Mouse (Mus musculus): ENCODE data around the gene Extl1. TPM values are rescaled to one million over a fixed set of nuclear protein-coding genes. Genes with fewer than 3 reads are reported as not detected.

Extl1 gene
- polyA plus RNA-seq, 1 experiment = 22.4 TPM

DNA sequence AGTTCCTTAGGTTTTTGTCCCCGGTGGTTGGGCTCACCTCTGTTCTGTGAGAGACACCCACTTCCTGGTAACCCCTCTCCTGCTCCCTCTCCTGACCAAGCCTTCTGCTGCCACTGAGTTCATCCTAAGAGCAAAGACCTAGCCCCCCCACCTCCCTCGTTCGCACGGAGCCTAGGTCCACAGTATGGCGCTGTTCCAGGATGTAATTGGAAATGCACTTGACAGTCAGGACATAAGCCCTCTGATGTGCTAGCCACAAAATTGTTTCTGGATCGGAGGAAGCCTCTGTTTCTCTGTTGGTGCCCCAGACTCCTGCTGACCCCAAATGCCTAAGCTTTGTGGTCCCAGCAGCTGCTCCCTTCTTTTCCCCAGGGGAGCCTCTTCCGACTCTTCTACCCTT, 20.1 kb upstream of the Extl1 start:
- H3K27me3 ChIP-seq (ENCODE audit: control insufficient read depth, insufficient read depth, insufficient read length) = no peaks in the 10 kb centered on the region
- TF ChIP-seq POLR2A (IDR thresholded peaks at IDR 0.05; ENCODE audit: insufficient read length, low read depth) (no peak), REST (IDR thresholded peaks at IDR 0.05; ENCODE audit: insufficient read depth, insufficient read length) (no peak), POLR2AphosphoS2 (IDR thresholded peaks at IDR 0.05; ENCODE audit: insufficient read length, low read depth) (no peak), MYOD1 (IDR thresholded peaks at IDR 0.05; ENCODE audit: control insufficient read depth in 1 of 3, insufficient read length in 2 of 3, low read depth in 2 of 3) (no peak), SRF (IDR thresholded peaks at IDR 0.05; ENCODE audit: control insufficient read depth, insufficient read length, low read depth) (no peak), TCF3 (IDR thresholded peaks at IDR 0.05; ENCODE audit: insufficient read length, low read depth) (no peak)
- H3K4me2 ChIP-seq (ENCODE audit: low read depth) = no peak overlapping the region

DNA sequence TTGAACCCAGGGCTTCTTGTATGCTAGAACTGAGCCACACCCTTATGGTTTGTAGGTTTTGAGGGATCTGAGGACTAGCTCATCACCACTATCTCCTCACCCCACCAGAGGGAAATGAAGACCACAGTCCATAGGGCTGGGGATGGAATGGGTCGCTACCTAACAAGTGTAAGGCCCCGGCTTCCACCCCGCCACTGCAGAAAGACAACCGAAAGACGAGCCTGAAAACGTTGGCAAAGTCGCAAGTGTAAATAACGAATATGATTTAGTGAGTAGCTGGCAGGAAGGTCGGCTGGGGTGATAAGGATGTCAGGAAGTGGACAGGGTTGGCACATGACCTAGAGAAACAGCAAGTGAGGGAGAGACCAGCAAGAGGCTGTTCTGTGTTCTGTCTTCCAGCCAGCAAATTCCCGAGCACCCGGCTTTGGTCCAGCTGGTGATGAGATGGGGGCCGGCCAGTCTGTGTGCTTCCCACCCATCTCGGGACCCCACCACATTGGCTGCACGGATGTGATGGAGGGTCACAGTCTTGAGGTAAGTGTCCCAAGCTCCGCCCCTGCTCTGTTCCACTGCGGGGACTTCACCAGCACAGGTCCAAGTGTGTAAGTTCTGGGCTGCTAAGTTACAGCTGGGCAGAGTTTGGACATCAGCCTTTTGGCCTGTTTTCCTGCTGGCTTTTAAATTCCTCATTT, 19.1 kb upstream of the Extl1 start:
- Histone ChIP-seq H3K27me3 (ENCODE audit: control insufficient read depth, insufficient read depth, insufficient read length) (no peaks in the 10 kb centered on the region), H3ac (ENCODE audit: control insufficient read depth, insufficient read length) (no peak overlapping the region), H3K4me3 (no peak overlapping the region), H3K4me2 (ENCODE audit: low read depth) (no peak overlapping the region), H3K79me2 (ENCODE audit: control insufficient read depth, insufficient read depth) (no peaks in the 10 kb centered on the region), H3K36me3 (ENCODE audit: control insufficient read depth, insufficient read depth) (no peaks in the 10 kb centered on the region)
- TF ChIP-seq TCF3 (IDR thresholded peaks at IDR 0.05; ENCODE audit: insufficient read length, low read depth) (no peak), POLR2AphosphoS2 (IDR thresholded peaks at IDR 0.05; ENCODE audit: insufficient read length, low read depth) (no peak), USF1 (IDR thresholded peaks at IDR 0.05; ENCODE audit: low read depth) (no peak), E2F4 (IDR thresholded peaks at IDR 0.05; ENCODE audit: insufficient read depth) (no peak), TCF12 (IDR thresholded peaks at IDR 0.05; ENCODE audit: insufficient read depth, poor library complexity, severe bottlenecking) (no peak), CEBPB (IDR thresholded peaks at IDR 0.05; ENCODE audit: insufficient read depth, poor library complexity, severe bottlenecking) (no peak), MAX (IDR thresholded peaks at IDR 0.05; ENCODE audit: low read depth) (no peak), MYOG (IDR thresholded peaks at IDR 0.05; ENCODE audit: control insufficient read depth in 1 of 3, insufficient read depth in 1 of 3, insufficient read length in 2 of 3, low read depth in 2 of 3) (no peak), MYOD1 (IDR thresholded peaks at IDR 0.05; ENCODE audit: control insufficient read depth in 1 of 3, insufficient read length in 2 of 3, low read depth in 2 of 3) (no peak), REST (IDR thresholded peaks at IDR 0.05; ENCODE audit: insufficient read depth, insufficient read length) (no peak), POLR2A (IDR thresholded peaks at IDR 0.05; ENCODE audit: insufficient read length, low read depth) (no peak), SRF (IDR thresholded peaks at IDR 0.05; ENCODE audit: control insufficient read depth, insufficient read length, low read depth) (no peak)

More for the DNA sequence above, 20.1 kb upstream of the Extl1 start:
- no peaks in the 10 kb centered on the region for H3K79me2 ChIP-seq (ENCODE audit: control insufficient read depth, insufficient read depth)
- no peaks in the 10 kb centered on the region for H3K36me3 ChIP-seq (ENCODE audit: control insufficient read depth, insufficient read depth)
- H3ac ChIP-seq (ENCODE audit: control insufficient read depth, insufficient read length) = no peak overlapping the region
- H3K4me3 ChIP-seq = no peak overlapping the region

DNA sequence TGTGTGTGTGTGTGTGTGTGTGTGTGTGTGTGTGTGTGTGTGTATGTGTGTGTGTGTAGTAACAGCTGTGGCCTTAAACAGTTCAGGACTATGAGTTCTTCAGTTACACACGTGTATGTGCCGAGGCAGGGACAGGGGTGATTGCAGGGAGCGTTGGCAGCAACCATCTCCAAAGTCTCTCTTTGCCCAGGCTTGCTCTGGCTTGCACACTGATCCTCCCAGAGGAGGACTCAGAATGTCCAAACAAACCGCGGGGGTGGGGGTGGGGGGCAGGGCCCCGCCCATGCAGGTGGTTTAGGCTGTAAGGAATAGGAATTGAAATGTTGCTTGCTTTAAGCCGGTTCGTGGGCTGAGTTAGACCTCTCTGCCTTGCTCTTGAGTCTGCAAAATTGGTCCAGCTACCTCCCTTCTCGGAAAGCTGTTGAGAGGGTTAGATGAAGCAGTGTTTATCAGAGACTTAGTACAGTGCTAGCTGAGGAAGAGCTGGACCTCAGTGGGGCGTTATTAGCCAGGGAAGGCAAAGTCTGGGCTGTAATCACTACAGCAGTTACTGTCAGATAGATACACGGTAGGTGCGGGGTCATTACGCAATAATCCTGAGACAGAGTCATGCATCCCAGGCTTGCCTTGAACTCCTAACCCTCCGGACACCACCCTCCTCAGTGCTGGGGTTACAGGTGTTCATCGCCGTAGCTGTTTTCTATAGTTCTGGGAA, 18.4 kb upstream of the Extl1 start:
- H3K4me2 ChIP-seq (ENCODE audit: low read depth) = peak overlapping the region; percentile 77
- H3K36me3 ChIP-seq (ENCODE audit: control insufficient read depth, insufficient read depth) = no peaks in the 10 kb centered on the region
- H3K4me3 ChIP-seq = no peak overlapping the region
- no peaks in the 10 kb centered on the region for H3K79me2 ChIP-seq (ENCODE audit: control insufficient read depth, insufficient read depth)
- no peak overlapping the region for H3ac ChIP-seq (ENCODE audit: control insufficient read depth, insufficient read length)
- no peaks in the 10 kb centered on the region for H3K27me3 ChIP-seq (ENCODE audit: control insufficient read depth, insufficient read depth, insufficient read length)
- TF ChIP-seq MYOG (IDR thresholded peaks at IDR 0.05; ENCODE audit: control insufficient read depth in 1 of 3, insufficient read depth in 1 of 3, insufficient read length in 2 of 3, low read depth in 2 of 3) = peak in 1 of 3 experiments; percentile 27
- no peak for TF ChIP-seq REST (IDR thresholded peaks at IDR 0.05; ENCODE audit: insufficient read depth, insufficient read length)

DNA sequence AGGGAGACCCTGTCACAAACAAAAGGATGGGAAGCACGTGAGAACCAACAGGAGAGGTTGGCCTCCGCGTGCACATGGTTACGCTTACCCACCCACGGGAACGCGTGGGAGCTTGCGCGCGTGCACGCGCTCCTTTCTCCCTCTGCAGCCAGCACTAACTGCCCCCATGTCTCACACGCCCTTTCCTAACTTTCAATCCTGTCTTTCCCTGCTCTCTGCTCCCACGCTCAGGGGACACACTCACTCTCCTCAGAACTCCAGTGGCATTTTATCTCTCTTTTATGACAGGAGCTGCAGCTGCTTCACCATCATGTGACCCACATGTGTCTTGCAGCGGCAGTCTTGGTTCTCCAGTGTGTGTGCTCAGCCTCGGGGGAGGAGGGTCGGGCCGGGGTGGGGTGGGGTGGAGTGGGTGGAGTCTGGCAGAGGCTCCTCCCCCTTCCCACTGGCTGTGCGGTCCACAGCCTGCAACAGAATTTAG, 17.6 kb upstream of the Extl1 start:
- Histone ChIP-seq H3ac (ENCODE audit: control insufficient read depth, insufficient read length) (no peak overlapping the region), H3K79me2 (ENCODE audit: control insufficient read depth, insufficient read depth) (no peaks in the 10 kb centered on the region), H3K27me3 (ENCODE audit: control insufficient read depth, insufficient read depth, insufficient read length) (no peaks in the 10 kb centered on the region), H3K4me2 (ENCODE audit: low read depth) (peak overlapping the region; percentile 77), H3K36me3 (ENCODE audit: control insufficient read depth, insufficient read depth) (no peaks in the 10 kb centered on the region), H3K4me3 (no peak overlapping the region)
- TF ChIP-seq MAX (IDR thresholded peaks at IDR 0.05; ENCODE audit: low read depth) = no peak
- TF ChIP-seq MYOG (IDR thresholded peaks at IDR 0.05; ENCODE audit: control insufficient read depth in 1 of 3, insufficient read depth in 1 of 3, insufficient read length in 2 of 3, low read depth in 2 of 3) = peak in 1 of 3 experiments; percentile 50
- no peak for TF ChIP-seq E2F4 (IDR thresholded peaks at IDR 0.05; ENCODE audit: insufficient read depth)
- peak; percentile 58 for TF ChIP-seq USF1 (IDR thresholded peaks at IDR 0.05; ENCODE audit: low read depth)
- no peak for TF ChIP-seq POLR2A (IDR thresholded peaks at IDR 0.05; ENCODE audit: insufficient read length, low read depth)
- peak in 2 of 3 experiments; percentile 51 to 68 for TF ChIP-seq MYOD1 (IDR thresholded peaks at IDR 0.05; ENCODE audit: control insufficient read depth in 1 of 3, insufficient read length in 2 of 3, low read depth in 2 of 3)

DNA sequence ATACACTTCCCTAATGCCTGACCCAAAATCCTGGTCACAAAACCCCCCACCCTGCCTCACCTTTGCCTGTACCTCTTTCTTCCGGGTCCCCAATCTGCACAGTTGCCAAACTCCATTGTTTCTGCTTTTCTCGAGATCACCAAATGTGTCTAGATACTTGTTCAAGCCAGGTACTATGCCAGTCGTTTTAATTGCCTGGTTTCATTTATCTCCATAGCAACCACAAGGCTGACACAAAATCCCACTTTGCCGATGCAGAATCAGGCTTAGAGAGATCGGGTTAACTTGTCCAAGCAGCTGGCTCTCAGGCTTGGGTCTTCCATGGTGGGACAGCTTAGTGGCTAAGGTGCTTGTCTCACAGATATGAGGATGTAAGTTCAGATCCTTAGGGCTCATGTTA, 16.6 kb upstream of the Extl1 start:
- Histone ChIP-seq H3K79me2 (ENCODE audit: control insufficient read depth, insufficient read depth) (no peaks in the 10 kb centered on the region), H3K36me3 (ENCODE audit: control insufficient read depth, insufficient read depth) (no peaks in the 10 kb centered on the region), H3K27me3 (ENCODE audit: control insufficient read depth, insufficient read depth, insufficient read length) (no peaks in the 10 kb centered on the region), H3ac (ENCODE audit: control insufficient read depth, insufficient read length) (no peak overlapping the region), H3K4me2 (ENCODE audit: low read depth) (no peak overlapping the region), H3K4me3 (no peak overlapping the region)
- TF ChIP-seq MYOD1 (IDR thresholded peaks at IDR 0.05; ENCODE audit: control insufficient read depth in 1 of 3, insufficient read length in 2 of 3, low read depth in 2 of 3) = no peak
- no peak for TF ChIP-seq MYOG (IDR thresholded peaks at IDR 0.05; ENCODE audit: control insufficient read depth in 1 of 3, insufficient read depth in 1 of 3, insufficient read length in 2 of 3, low read depth in 2 of 3)
- no peak for TF ChIP-seq USF1 (IDR thresholded peaks at IDR 0.05; ENCODE audit: low read depth)
- TF ChIP-seq TCF3 (IDR thresholded peaks at IDR 0.05; ENCODE audit: insufficient read length, low read depth) = no peak

All from myocyte (in vitro differentiated cells).